Mouse (Mus musculus): ENCODE data around the gene Olfr281. TPM values are rescaled to one million over a fixed set of nuclear protein-coding genes. Genes with fewer than 3 reads are reported as not detected.

Gene Olfr281
- polyA plus RNA-seq, 1 experiment from 2014 or later: not detected

- DNase-seq (ENCODE audit: low spot score) (no peak), ATAC-seq (ENCODE audit: low FRiP score, low TSS enrichment) (no peak)
- 76% methylated on average over 3 of the region's 3 CpGs for WGBS
These were observed 7.8 kb upstream of the Olfr281 start for GRCm38 (mm10) chr15:98444561-98444960.

GRCm38 (mm10) chr15:98448521-98448920 lies 3.9 kb upstream of the Olfr281 start:
- no peak for TF ChIP-seq EP300 (optimal IDR thresholded peaks at IDR 0.05)

More at GRCm38 (mm10) chr15:98444561-98444960, 7.8 kb upstream of the Olfr281 start:
- H3K27ac ChIP-seq (replicated peaks): no peak overlapping the region
- no peak overlapping the region for H3K4me3 ChIP-seq (ENCODE audit: low read depth, low read length)
- H3K9me3 ChIP-seq (ENCODE audit: control insufficient read depth, low read length): no peaks in the 10 kb centered on the region
- no peaks in the 10 kb centered on the region for H3K4me1 ChIP-seq (replicated peaks; ENCODE audit: control insufficient read depth, insufficient read depth)
- H3K9ac ChIP-seq (ENCODE audit: low read length): no peak overlapping the region
- no peaks in the 10 kb centered on the region for H3K36me3 ChIP-seq (ENCODE audit: control insufficient read depth, insufficient read depth, low read length)
- TF ChIP-seq EP300 (optimal IDR thresholded peaks at IDR 0.05) (no peak), CTCF (IDR thresholded peaks at IDR 0.05; ENCODE audit: low read depth) (no peak)
- no peak overlapping the region for H3K4me2 ChIP-seq (replicated peaks; ENCODE audit: low read depth)
- H3K27me3 ChIP-seq (ENCODE audit: control insufficient read depth, insufficient read depth, low read length): no peaks in the 10 kb centered on the region

GRCm38 (mm10) chr15:98469596-98469995 lies 17.2 kb downstream of the Olfr281 start, which contains the start of gene OR5BS1P:
Gene OR5BS1P, plus strand, starts transcription at chr15:98469896.
- 89% methylated on average over 4 of the region's 4 CpGs for WGBS
- Histone ChIP-seq H3K4me1 (replicated peaks; ENCODE audit: control insufficient read depth, insufficient read depth) (no peaks in the 10 kb centered on the region), H3K36me3 (ENCODE audit: control insufficient read depth, insufficient read depth, low read length) (no peaks in the 10 kb centered on the region), H3K4me3 (ENCODE audit: low read depth, low read length) (no peak within 1 kb of the TSS), H3K27me3 (ENCODE audit: control insufficient read depth, insufficient read depth, low read length) (no peaks in the 10 kb centered on the region), H3K9ac (ENCODE audit: low read length) (no peak within 1 kb of the TSS), H3K27ac (replicated peaks) (no peak within 1 kb of the TSS), H3K4me2 (replicated peaks; ENCODE audit: low read depth) (no peak within 1 kb of the TSS), H3K9me3 (ENCODE audit: control insufficient read depth, low read length) (no peaks in the 10 kb centered on the region)
- TF ChIP-seq CTCF (IDR thresholded peaks at IDR 0.05; ENCODE audit: low read depth) (no peak), EP300 (optimal IDR thresholded peaks at IDR 0.05) (no peak)
- DNase-seq (ENCODE audit: low spot score): no peak
- no peak for ATAC-seq (ENCODE audit: low FRiP score, low TSS enrichment)

More at GRCm38 (mm10) chr15:98448521-98448920, 3.9 kb upstream of the Olfr281 start:
- WGBS: 51% methylated on average over 4 of the region's 4 CpGs
- no peak overlapping the region for H3K9ac ChIP-seq (ENCODE audit: low read length)
- no peak overlapping the region for H3K27ac ChIP-seq (replicated peaks)
- no peak overlapping the region for H3K4me2 ChIP-seq (replicated peaks; ENCODE audit: low read depth)
- no peak overlapping the region for H3K4me3 ChIP-seq (ENCODE audit: low read depth, low read length)
- H3K36me3 ChIP-seq (ENCODE audit: control insufficient read depth, insufficient read depth, low read length): no peaks in the 10 kb centered on the region
- no peaks in the 10 kb centered on the region for H3K4me1 ChIP-seq (replicated peaks; ENCODE audit: control insufficient read depth, insufficient read depth)
- no peak for ATAC-seq (ENCODE audit: low FRiP score, low TSS enrichment)
- no peaks in the 10 kb centered on the region for H3K9me3 ChIP-seq (ENCODE audit: control insufficient read depth, low read length)
- no peak for DNase-seq (ENCODE audit: low spot score)
- H3K27me3 ChIP-seq (ENCODE audit: control insufficient read depth, insufficient read depth, low read length): no peaks in the 10 kb centered on the region

GRCm38 (mm10) chr15:98471539-98471938 lies 19.2 kb downstream of the Olfr281 start:
- Histone ChIP-seq H3K9ac (ENCODE audit: low read length) (no peak overlapping the region), H3K27ac (replicated peaks) (no peak overlapping the region), H3K27me3 (ENCODE audit: control insufficient read depth, insufficient read depth, low read length) (no peaks in the 10 kb centered on the region), H3K4me1 (replicated peaks; ENCODE audit: control insufficient read depth, insufficient read depth) (no peaks in the 10 kb centered on the region), H3K9me3 (ENCODE audit: control insufficient read depth, low read length) (no peaks in the 10 kb centered on the region), H3K4me3 (ENCODE audit: low read depth, low read length) (no peak overlapping the region), H3K4me2 (replicated peaks; ENCODE audit: low read depth) (no peak overlapping the region), H3K36me3 (ENCODE audit: control insufficient read depth, insufficient read depth, low read length) (no peaks in the 10 kb centered on the region)
- no peak for ATAC-seq (ENCODE audit: low FRiP score, low TSS enrichment)
- DNase-seq (ENCODE audit: low spot score): no peak
- 89% methylated on average over 13 of the region's 13 CpGs for WGBS
- no peak for TF ChIP-seq CTCF (IDR thresholded peaks at IDR 0.05; ENCODE audit: low read depth)
- TF ChIP-seq EP300 (optimal IDR thresholded peaks at IDR 0.05): no peak

GRCm38 (mm10) chr15:98474958-98475357 lies 22.6 kb downstream of the Olfr281 start:
- Histone ChIP-seq H3K9ac (ENCODE audit: low read length) (no peak overlapping the region), H3K36me3 (ENCODE audit: control insufficient read depth, insufficient read depth, low read length) (no peaks in the 10 kb centered on the region), H3K27me3 (ENCODE audit: control insufficient read depth, insufficient read depth, low read length) (no peaks in the 10 kb centered on the region), H3K4me3 (ENCODE audit: low read depth, low read length) (no peak overlapping the region), H3K27ac (replicated peaks) (no peak overlapping the region), H3K4me1 (replicated peaks; ENCODE audit: control insufficient read depth, insufficient read depth) (no peaks in the 10 kb centered on the region), H3K4me2 (replicated peaks; ENCODE audit: low read depth) (no peak overlapping the region), H3K9me3 (ENCODE audit: control insufficient read depth, low read length) (no peaks in the 10 kb centered on the region)
- no peak for TF ChIP-seq CTCF (IDR thresholded peaks at IDR 0.05; ENCODE audit: low read depth)
- TF ChIP-seq EP300 (optimal IDR thresholded peaks at IDR 0.05): no peak
- DNase-seq (ENCODE audit: low spot score): no peak
- WGBS: 80% methylated on average over 10 of the region's 10 CpGs
- no peak for ATAC-seq (ENCODE audit: low FRiP score, low TSS enrichment)

GRCm38 (mm10) chr15:98475382-98475781 lies 23.0 kb downstream of the Olfr281 start:
- Histone ChIP-seq H3K36me3 (ENCODE audit: control insufficient read depth, insufficient read depth, low read length) (no peaks in the 10 kb centered on the region), H3K4me1 (replicated peaks; ENCODE audit: control insufficient read depth, insufficient read depth) (no peaks in the 10 kb centered on the region), H3K9ac (ENCODE audit: low read length) (no peak overlapping the region), H3K27me3 (ENCODE audit: control insufficient read depth, insufficient read depth, low read length) (no peaks in the 10 kb centered on the region), H3K4me2 (replicated peaks; ENCODE audit: low read depth) (no peak overlapping the region), H3K27ac (replicated peaks) (no peak overlapping the region), H3K4me3 (ENCODE audit: low read depth, low read length) (no peak overlapping the region), H3K9me3 (ENCODE audit: control insufficient read depth, low read length) (no peaks in the 10 kb centered on the region)
- 50% methylated on average over 10 of the region's 10 CpGs for WGBS
- ATAC-seq (ENCODE audit: low FRiP score, low TSS enrichment) (no peak), DNase-seq (ENCODE audit: low spot score) (peak; percentile 50)
- TF ChIP-seq CTCF (IDR thresholded peaks at IDR 0.05; ENCODE audit: low read depth): peak; percentile 75
- no peak for TF ChIP-seq EP300 (optimal IDR thresholded peaks at IDR 0.05)

Measured in stomach, postnatal 0 days (tissue).